Mouse (Mus musculus) ES-E14 (cell line): ENCODE measurements around the gene Gtpbp1.

ENCODE experiments used
- CHD2 ChIP-seq: IDR thresholded peaks from 2 replicates; pipeline ENCODE4 v1.6.1; 2014; ENCODE audit warnings: mild to moderate bottlenecking, low read depth, low read length, inconsistent platforms
- ZC3H11A ChIP-seq: IDR thresholded peaks from 2 replicates; pipeline ENCODE4 v1.6.1; 2012; ENCODE audit warnings: low read depth, mild to moderate bottlenecking, inconsistent platforms, low read length, borderline replicate concordance
- ZNF384 ChIP-seq: IDR thresholded peaks from 2 replicates; pipeline ENCODE4 v1.6.1; 2012; ENCODE audit warnings: low read depth, low read length, inconsistent platforms

- TF ChIP-seq ZNF384 (no peak), ZC3H11A (no peak), CHD2 (no peak)
These were observed 74.1 kb downstream of the Gtpbp1 start for GRCm38 (mm10) chr15:79764539-79765267.
